Mouse (Mus musculus): ENCODE measurements around the gene 1700029J07Rik. TPM values are rescaled to one million over a fixed set of nuclear protein-coding genes. Genes with fewer than 3 reads are reported as not detected.

The 1700029J07Rik gene
- polyA plus RNA-seq, 1 experiment from 2014 or later = 4.8 TPM

DNA sequence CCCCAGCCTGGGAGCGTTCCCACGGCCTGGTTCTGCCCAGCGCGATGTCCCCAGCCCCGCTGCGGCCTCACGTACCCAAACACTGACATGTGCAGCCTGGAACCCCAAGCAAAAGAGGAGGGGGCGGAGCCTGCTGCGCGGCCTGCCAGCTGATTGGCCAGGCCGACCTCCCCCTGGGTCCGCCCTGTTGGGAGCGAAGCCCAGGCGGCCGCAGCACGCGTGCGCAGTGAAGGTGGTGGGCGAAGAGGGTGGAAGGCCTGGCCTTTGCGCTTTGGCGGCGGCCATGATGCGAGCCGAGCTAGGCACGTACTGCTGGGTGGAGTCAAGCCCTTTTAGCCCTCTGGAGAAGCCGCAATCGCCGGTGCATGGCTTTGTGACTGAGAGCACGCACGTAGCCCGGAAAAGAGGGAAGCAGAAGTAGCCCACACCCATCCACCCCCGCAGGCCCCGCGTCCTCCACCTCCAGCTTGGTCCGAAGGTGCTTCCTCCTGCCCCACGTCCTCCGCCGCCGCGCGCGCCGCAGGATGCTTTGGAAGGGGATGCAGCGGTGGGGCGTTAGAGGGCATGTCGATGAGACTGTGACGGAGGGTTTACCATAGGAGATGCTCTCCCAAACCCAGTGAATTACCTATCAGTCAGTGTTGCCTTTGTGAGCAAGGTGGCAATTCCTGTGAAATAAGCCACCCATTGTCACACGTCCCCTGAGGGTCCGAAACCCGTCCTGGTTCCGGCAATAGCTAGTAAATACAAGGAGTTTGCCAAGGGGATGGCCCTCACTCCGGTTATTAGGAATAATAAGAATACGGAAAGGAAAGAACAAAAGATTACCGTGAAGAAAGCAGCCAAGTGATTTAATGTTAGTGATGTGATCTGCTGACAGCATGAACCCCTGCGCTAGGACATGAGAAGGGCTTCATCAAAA is 25.0 kb upstream of the 1700029J07Rik start:
- peaks cover 9% of the 10 kb centered on the region for H3K4me1 ChIP-seq (ENCODE audit: control insufficient read depth, insufficient read depth, low read length)
- peaks cover 25% of the 10 kb centered on the region for H3K36me3 ChIP-seq (ENCODE audit: control insufficient read depth, insufficient read depth, low read length)
- H3K9me3 ChIP-seq (ENCODE audit: control insufficient read depth, low read length) = no peaks in the 10 kb centered on the region
- H3K27ac ChIP-seq (replicated peaks; ENCODE audit: low read depth, low read length) = peak overlapping the region; percentile 95
- WGBS = 7% methylated on average over 39 of the region's 55 CpGs
- peak overlapping the region; percentile 59 for H3K4me3 ChIP-seq (ENCODE audit: low read depth, low read length)
- no peaks in the 10 kb centered on the region for H3K27me3 ChIP-seq (replicated peaks; ENCODE audit: control insufficient read depth, insufficient read depth, low read length)
- H3K9ac ChIP-seq (ENCODE audit: low read depth, low read length) = peak overlapping the region; percentile 88
- H3K4me2 ChIP-seq (ENCODE audit: low read depth, low read length) = peak overlapping the region; percentile 97
- DNase-seq (ENCODE audit: low spot score) (peak; percentile 98), ATAC-seq (ENCODE audit: low read depth) (peak; percentile 99)

DNA sequence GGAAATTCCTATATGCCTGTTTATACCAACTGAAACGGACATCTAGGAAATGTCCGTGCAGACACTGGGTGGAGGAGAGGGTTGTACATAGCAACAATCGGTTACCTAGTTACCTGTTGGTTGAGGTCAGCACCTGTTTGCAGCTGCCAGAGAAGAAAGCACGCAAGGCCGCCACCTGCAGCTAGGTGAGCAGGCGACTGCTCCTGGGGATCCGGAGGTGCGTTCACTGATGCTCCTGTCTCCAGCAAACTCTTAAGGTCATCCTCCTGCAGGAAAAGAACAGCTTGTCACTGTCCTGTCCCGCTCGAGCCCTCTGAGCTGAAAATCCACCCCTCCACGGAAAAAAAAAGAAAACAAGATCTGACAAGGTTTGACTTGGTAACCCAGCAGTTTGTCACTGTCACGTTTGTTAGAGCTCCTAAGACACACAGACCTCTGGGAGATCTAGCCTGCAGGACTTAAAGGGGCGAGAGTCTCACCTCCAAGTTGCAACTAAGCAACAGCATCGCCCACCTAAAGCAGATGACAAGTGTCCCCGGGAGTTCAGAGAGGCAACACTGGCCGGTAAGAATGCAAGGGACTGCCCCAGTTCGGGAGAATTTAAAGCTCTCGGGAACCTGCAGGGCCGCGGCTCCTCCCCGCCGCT is 24.2 kb upstream of the 1700029J07Rik start, which contains the start of gene Lrp2bp:
Gene Lrp2bp, plus strand, starts transcription at position 166 of the 646 bp plus-strand sequence.
- WGBS = 3% methylated on average over 22 of the region's 22 CpGs
- H3K4me3 ChIP-seq (ENCODE audit: low read depth, low read length) = peak within 1 kb of the TSS; percentile 59
- no peaks in the 10 kb centered on the region for H3K27me3 ChIP-seq (replicated peaks; ENCODE audit: control insufficient read depth, insufficient read depth, low read length)
- peaks cover 9% of the 10 kb centered on the region for H3K4me1 ChIP-seq (ENCODE audit: control insufficient read depth, insufficient read depth, low read length)
- H3K36me3 ChIP-seq (ENCODE audit: control insufficient read depth, insufficient read depth, low read length) = peaks cover 25% of the 10 kb centered on the region
- ATAC-seq (ENCODE audit: low read depth) = no peak; the same call in 1 of the 2 replicates
- H3K4me2 ChIP-seq (ENCODE audit: low read depth, low read length) = peak within 1 kb of the TSS; percentile 97
- peak within 1 kb of the TSS; percentile 95 for H3K27ac ChIP-seq (replicated peaks; ENCODE audit: low read depth, low read length)
- peak within 1 kb of the TSS; percentile 88 for H3K9ac ChIP-seq (ENCODE audit: low read depth, low read length)
- DNase-seq (ENCODE audit: low spot score) = peak; percentile 41
- no peaks in the 10 kb centered on the region for H3K9me3 ChIP-seq (ENCODE audit: control insufficient read depth, low read length)

DNA sequence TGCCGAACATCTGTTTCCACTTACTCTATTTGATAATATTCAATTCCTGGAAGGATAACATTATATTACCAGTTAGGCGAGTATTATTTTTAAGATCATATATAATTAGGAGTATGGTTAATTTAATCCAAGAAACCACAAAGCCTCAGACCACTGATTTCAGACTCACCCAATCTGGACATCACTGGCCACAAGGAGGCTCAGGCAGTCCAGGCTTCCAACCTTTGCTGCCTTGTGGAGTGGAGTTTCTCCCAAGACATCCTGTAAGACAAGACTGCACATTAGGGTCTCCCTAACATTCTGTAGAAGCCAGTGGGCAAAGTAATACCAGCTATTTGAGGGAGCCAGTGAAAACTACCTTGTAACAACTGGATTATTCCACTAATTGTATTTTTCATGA is 23.2 kb upstream of the 1700029J07Rik start:
- Histone ChIP-seq H3K4me3 (ENCODE audit: low read depth, low read length) (0 out of 2 replicates have a peak overlapping the region, but pooled peaks have one; percentile 14), H3K4me2 (ENCODE audit: low read depth, low read length) (peak overlapping the region; percentile 97), H3K9ac (ENCODE audit: low read depth, low read length) (no peak overlapping the region), H3K36me3 (ENCODE audit: control insufficient read depth, insufficient read depth, low read length) (peaks cover 31% of the 10 kb centered on the region), H3K27ac (replicated peaks; ENCODE audit: low read depth, low read length) (no peak overlapping the region), H3K9me3 (ENCODE audit: control insufficient read depth, low read length) (no peaks in the 10 kb centered on the region), H3K4me1 (ENCODE audit: control insufficient read depth, insufficient read depth, low read length) (peaks cover 9% of the 10 kb centered on the region), H3K27me3 (replicated peaks; ENCODE audit: control insufficient read depth, insufficient read depth, low read length) (no peaks in the 10 kb centered on the region)
- WGBS = 50% methylated on average over 2 of the region's 2 CpGs
- ATAC-seq (ENCODE audit: low read depth) (no peak), DNase-seq (ENCODE audit: low spot score) (peak; percentile 28)

DNA sequence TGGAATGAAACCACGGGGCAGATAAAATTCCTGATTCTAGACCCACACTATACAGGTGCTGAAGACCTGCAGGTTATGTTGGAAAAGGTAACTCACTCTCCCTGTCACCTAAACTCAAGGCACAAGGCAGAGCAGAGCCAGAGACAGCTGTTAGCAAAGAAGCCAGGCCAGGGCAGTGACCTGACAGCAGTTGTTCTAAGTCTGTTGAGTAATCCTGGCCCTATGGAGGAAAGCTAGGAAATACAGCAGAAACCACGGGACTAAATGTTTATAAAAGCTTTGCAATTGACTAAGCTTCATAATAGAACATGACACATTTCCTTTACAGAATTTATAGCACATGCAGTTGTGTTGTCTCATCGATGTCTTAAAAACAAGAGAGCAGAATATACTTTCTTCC is 20.5 kb upstream of the 1700029J07Rik start:
- no peak for ATAC-seq (ENCODE audit: low read depth)
- no peaks in the 10 kb centered on the region for H3K9me3 ChIP-seq (ENCODE audit: control insufficient read depth, low read length)
- H3K4me2 ChIP-seq (ENCODE audit: low read depth, low read length) = no peak overlapping the region
- H3K27me3 ChIP-seq (replicated peaks; ENCODE audit: control insufficient read depth, insufficient read depth, low read length) = no peaks in the 10 kb centered on the region
- WGBS = 90% methylated on average over 3 of the region's 3 CpGs
- no peak overlapping the region for H3K27ac ChIP-seq (replicated peaks; ENCODE audit: low read depth, low read length)
- no peak overlapping the region for H3K9ac ChIP-seq (ENCODE audit: low read depth, low read length)
- peaks cover 40% of the 10 kb centered on the region for H3K36me3 ChIP-seq (ENCODE audit: control insufficient read depth, insufficient read depth, low read length)
- H3K4me1 ChIP-seq (ENCODE audit: control insufficient read depth, insufficient read depth, low read length) = peaks cover 7% of the 10 kb centered on the region
- H3K4me3 ChIP-seq (ENCODE audit: low read depth, low read length) = no peak overlapping the region
- no peak for DNase-seq (ENCODE audit: low spot score)

DNA sequence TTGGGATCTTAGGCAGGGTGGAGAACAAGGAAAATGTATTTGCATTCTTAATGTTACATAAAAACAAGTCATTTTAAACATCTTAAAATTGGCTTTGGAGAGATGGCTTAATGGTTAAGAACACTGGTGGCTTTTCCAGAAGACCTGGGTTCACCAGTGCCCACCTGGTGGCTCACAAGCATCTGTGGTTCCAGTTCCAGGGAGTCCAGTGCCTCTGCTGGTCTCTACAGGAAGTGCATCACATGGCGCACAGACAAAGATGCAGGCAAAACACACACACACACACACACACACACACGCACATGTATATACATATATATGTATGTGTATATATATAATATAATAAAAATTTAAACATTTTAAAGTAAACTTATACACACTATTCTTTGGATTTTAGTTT is 19.1 kb upstream of the 1700029J07Rik start:
- H3K36me3 ChIP-seq (ENCODE audit: control insufficient read depth, insufficient read depth, low read length) = peaks cover 42% of the 10 kb centered on the region
- no peaks in the 10 kb centered on the region for H3K9me3 ChIP-seq (ENCODE audit: control insufficient read depth, low read length)
- DNase-seq (ENCODE audit: low spot score) = no peak
- H3K4me1 ChIP-seq (ENCODE audit: control insufficient read depth, insufficient read depth, low read length) = 0 out of 2 replicates have a peak, but pooled peaks cover 3% of the 10 kb centered on the region
- H3K27me3 ChIP-seq (replicated peaks; ENCODE audit: control insufficient read depth, insufficient read depth, low read length) = no peaks in the 10 kb centered on the region
- no peak overlapping the region for H3K4me3 ChIP-seq (ENCODE audit: low read depth, low read length)
- H3K4me2 ChIP-seq (ENCODE audit: low read depth, low read length) = no peak overlapping the region
- H3K27ac ChIP-seq (replicated peaks; ENCODE audit: low read depth, low read length) = no peak overlapping the region
- WGBS = 98% methylated on average over 2 of the region's 2 CpGs
- no peak for ATAC-seq (ENCODE audit: low read depth)
- H3K9ac ChIP-seq (ENCODE audit: low read depth, low read length) = no peak overlapping the region

DNA sequence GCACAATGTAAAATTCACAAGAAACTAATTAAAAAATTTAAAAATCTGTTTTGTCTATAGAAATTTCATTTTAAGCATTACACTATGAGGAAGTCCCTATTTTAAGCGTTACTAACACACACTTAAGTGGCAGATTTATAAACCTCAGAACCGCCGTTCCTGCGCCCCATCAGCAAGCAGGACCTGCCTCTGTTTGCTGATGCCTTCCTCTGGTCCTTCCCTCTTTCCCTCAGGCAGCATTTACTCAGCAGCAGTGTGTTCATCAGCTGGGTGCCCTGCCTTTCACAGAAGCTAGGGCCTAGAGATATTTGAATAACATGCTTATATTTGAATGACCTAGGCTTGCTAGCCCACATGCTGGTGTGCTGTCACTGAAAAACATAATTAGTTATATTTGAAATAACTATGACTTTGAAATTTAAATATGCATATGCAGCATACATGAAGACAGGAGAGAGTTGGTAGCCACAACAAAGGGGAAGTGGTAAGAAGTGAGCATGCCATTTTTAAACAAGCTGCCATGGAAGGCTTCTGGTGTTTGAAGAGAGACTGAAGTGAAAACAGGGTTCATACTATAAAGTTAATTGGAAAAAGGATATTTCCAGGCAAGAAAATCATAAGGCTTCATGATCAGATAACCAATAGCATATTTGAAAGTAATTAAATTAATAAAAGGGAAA is 15.7 kb upstream of the 1700029J07Rik start:
- Histone ChIP-seq H3K4me3 (ENCODE audit: low read depth, low read length) (no peak overlapping the region), H3K9ac (ENCODE audit: low read depth, low read length) (no peak overlapping the region), H3K4me2 (ENCODE audit: low read depth, low read length) (no peak overlapping the region), H3K27ac (replicated peaks; ENCODE audit: low read depth, low read length) (no peak overlapping the region), H3K27me3 (replicated peaks; ENCODE audit: control insufficient read depth, insufficient read depth, low read length) (no peaks in the 10 kb centered on the region), H3K36me3 (ENCODE audit: control insufficient read depth, insufficient read depth, low read length) (peaks cover 35% of the 10 kb centered on the region), H3K4me1 (ENCODE audit: control insufficient read depth, insufficient read depth, low read length) (no peaks in the 10 kb centered on the region), H3K9me3 (ENCODE audit: control insufficient read depth, low read length) (no peaks in the 10 kb centered on the region)
- ATAC-seq (ENCODE audit: low read depth) (no peak), DNase-seq (ENCODE audit: low spot score) (no peak)
- WGBS = 92% methylated on average over 4 of the region's 4 CpGs

DNA sequence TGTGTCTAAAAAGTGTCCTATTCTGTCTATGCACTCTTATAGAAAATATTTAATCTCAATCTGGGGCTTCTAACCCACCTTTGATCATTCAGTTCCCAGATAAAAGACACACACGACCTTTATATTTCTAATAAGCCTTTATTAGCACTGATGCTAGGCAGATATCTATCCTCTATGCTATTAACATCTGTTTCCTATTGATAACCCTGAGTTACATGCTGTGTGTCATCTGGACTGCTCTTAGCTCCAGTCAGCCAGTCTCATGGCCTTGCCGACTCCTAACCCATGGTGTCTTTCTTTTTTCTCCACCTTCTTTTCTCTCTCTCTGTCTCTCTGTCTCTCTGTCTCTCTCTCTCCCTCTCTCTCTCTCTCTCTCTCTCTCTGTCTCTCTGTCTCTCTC is 13.1 kb upstream of the 1700029J07Rik start:
- Histone ChIP-seq H3K9ac (ENCODE audit: low read depth, low read length) (no peak overlapping the region), H3K4me1 (ENCODE audit: control insufficient read depth, insufficient read depth, low read length) (no peaks in the 10 kb centered on the region), H3K9me3 (ENCODE audit: control insufficient read depth, low read length) (no peaks in the 10 kb centered on the region), H3K27me3 (replicated peaks; ENCODE audit: control insufficient read depth, insufficient read depth, low read length) (no peaks in the 10 kb centered on the region), H3K4me3 (ENCODE audit: low read depth, low read length) (no peak overlapping the region), H3K4me2 (ENCODE audit: low read depth, low read length) (no peak overlapping the region), H3K36me3 (ENCODE audit: control insufficient read depth, insufficient read depth, low read length) (peaks cover 43% of the 10 kb centered on the region), H3K27ac (replicated peaks; ENCODE audit: low read depth, low read length) (no peak overlapping the region)
- 47% methylated on average over 2 of the region's 2 CpGs for WGBS
- DNase-seq (ENCODE audit: low spot score) (no peak), ATAC-seq (ENCODE audit: low read depth) (no peak)

DNA sequence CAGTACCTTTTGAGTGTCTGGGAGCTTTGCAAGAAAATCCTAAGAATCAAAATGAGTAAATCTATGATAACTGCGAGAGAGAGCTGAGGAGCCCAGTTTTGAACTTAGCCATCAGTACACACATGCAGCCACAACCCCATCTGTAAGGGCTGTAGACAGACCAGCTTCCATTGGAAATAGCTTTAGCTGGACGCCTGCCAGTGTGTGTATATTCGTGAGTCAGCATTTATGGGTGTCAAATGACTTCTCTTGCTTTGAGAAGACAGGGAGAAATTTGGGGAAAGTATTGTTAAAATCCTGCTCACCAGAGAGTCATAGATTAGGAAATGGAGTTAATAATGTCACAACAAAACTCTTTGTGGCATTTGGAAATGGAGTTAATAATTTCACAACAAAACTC is 11.6 kb upstream of the 1700029J07Rik start:
- 67% methylated on average over 3 of the region's 3 CpGs for WGBS
- H3K4me3 ChIP-seq (ENCODE audit: low read depth, low read length) = no peak overlapping the region
- H3K36me3 ChIP-seq (ENCODE audit: control insufficient read depth, insufficient read depth, low read length) = peaks cover 53% of the 10 kb centered on the region
- H3K9me3 ChIP-seq (ENCODE audit: control insufficient read depth, low read length) = no peaks in the 10 kb centered on the region
- DNase-seq (ENCODE audit: low spot score) = no peak
- ATAC-seq (ENCODE audit: low read depth) = no peak
- no peaks in the 10 kb centered on the region for H3K4me1 ChIP-seq (ENCODE audit: control insufficient read depth, insufficient read depth, low read length)
- no peak overlapping the region for H3K9ac ChIP-seq (ENCODE audit: low read depth, low read length)
- no peak overlapping the region for H3K27ac ChIP-seq (replicated peaks; ENCODE audit: low read depth, low read length)
- no peak overlapping the region for H3K4me2 ChIP-seq (ENCODE audit: low read depth, low read length)
- no peaks in the 10 kb centered on the region for H3K27me3 ChIP-seq (replicated peaks; ENCODE audit: control insufficient read depth, insufficient read depth, low read length)
